ENCODE assay signal across 7 mouse cellular contexts in genomic region chr11:6406251-6407161, GRCm38 (mm10). TPM values are rescaled to one million over a fixed set of nuclear protein-coding genes. Genes with fewer than 3 reads are reported as not detected.
DNase-seq lines count a peak whose midpoint lies in the region; ATAC-seq and TF ChIP-seq lines count a peak whose summit lies in the region.

No protein-coding gene starts in this region.

- peaks cover 52% of the 10 kb centered on the region for H3K36me3 ChIP-seq in hindbrain, embryonic 13.5 days
- H3K36me3 ChIP-seq in limb, embryonic 13.5 days, result peaks cover 41% of the 10 kb centered on the region
- peaks cover 45% of the 10 kb centered on the region for H3K36me3 ChIP-seq in midbrain, postnatal 0 days (ENCODE audit: insufficient read depth, low read length)

- H3K4me1 ChIP-seq in hindbrain, embryonic 13.5 days (replicated peaks), result peaks cover 20% of the 10 kb centered on the region
- H3K4me1 ChIP-seq in limb, embryonic 13.5 days, result peaks cover 37% of the 10 kb centered on the region
- H3K4me1 ChIP-seq in midbrain, postnatal 0 days (ENCODE audit: insufficient read depth, low read length), result no peaks in the 10 kb centered on the region

- no peak for TF ChIP-seq CTCF in midbrain, postnatal 0 days (IDR thresholded peaks at IDR 0.05)

- peak; percentile 23 for ATAC-seq in hindbrain, embryonic 13.5 days (ENCODE audit: low FRiP score)
- ATAC-seq in limb, embryonic 13.5 days (ENCODE audit: low FRiP score, low read depth), result peak; percentile 75
- no peak for ATAC-seq in midbrain, postnatal 0 days (ENCODE audit: low FRiP score)

- peak overlapping the region; percentile 79 for H3K27ac ChIP-seq in hindbrain, embryonic 13.5 days
- peak overlapping the region; percentile 95 for H3K27ac ChIP-seq in limb, embryonic 13.5 days
- H3K27ac ChIP-seq in midbrain, postnatal 0 days (ENCODE audit: low read depth, low read length), result peak overlapping the region; percentile 65

- peak; percentile 85 to 92 for DNase-seq in adrenal gland, adult (ENCODE audit: inconsistent age in 2 of 2, low spot score in 1 of 2)
- peak; percentile 82 for DNase-seq in cerebellum, adult 9-10 months
- DNase-seq in gastrocnemius, adult 18-20 months (ENCODE audit: low spot score), result peak; percentile 87
- DNase-seq in midbrain, postnatal 0 days (ENCODE audit: low spot score), result peak; percentile 48
- peak; percentile 56 for DNase-seq in urinary bladder, postnatal 25 days (ENCODE audit: low spot score)

- H3K9me3 ChIP-seq in hindbrain, embryonic 13.5 days, result no peaks in the 10 kb centered on the region
- H3K9me3 ChIP-seq in limb, embryonic 13.5 days, result no peaks in the 10 kb centered on the region
- no peaks in the 10 kb centered on the region for H3K9me3 ChIP-seq in midbrain, postnatal 0 days (ENCODE audit: low read length)

- 0 out of 2 replicates have a peak overlapping the region, but pooled peaks have one; percentile 49 for H3K9ac ChIP-seq in hindbrain, embryonic 13.5 days
- peak overlapping the region; percentile 36; the same call in 1 of the 2 replicates for H3K9ac ChIP-seq in limb, embryonic 13.5 days
- peak overlapping the region; percentile 42; the same call in 1 of the 2 replicates for H3K9ac ChIP-seq in midbrain, postnatal 0 days (replicated peaks; ENCODE audit: low read length, poor library complexity, severe bottlenecking)

- 43% methylated on average over 14 of the region's 14 CpGs for WGBS in hindbrain, embryonic 13.5 days
- 22% methylated on average over 14 of the region's 14 CpGs for WGBS in limb, embryonic 13.5 days
- WGBS in midbrain, postnatal 0 days, result 44% methylated on average over 14 of the region's 14 CpGs

- no peaks in the 10 kb centered on the region for H3K27me3 ChIP-seq in hindbrain, embryonic 13.5 days
- no peaks in the 10 kb centered on the region for H3K27me3 ChIP-seq in limb, embryonic 13.5 days
- H3K27me3 ChIP-seq in midbrain, postnatal 0 days (ENCODE audit: insufficient read depth, low read length), result no peaks in the 10 kb centered on the region

- H3K4me2 ChIP-seq in hindbrain, embryonic 13.5 days, result no peak overlapping the region
- peak overlapping the region; percentile 42 for H3K4me2 ChIP-seq in limb, embryonic 13.5 days (replicated peaks)
- H3K4me2 ChIP-seq in midbrain, postnatal 0 days (ENCODE audit: low read depth, low read length, poor library complexity, severe bottlenecking), result no peak overlapping the region

- H3K4me3 ChIP-seq in hindbrain, embryonic 13.5 days, result no peak overlapping the region
- peak overlapping the region; percentile 2; the same call in 1 of the 2 replicates for H3K4me3 ChIP-seq in limb, embryonic 13.5 days
- no peak overlapping the region for H3K4me3 ChIP-seq in midbrain, postnatal 0 days (ENCODE audit: low read depth, low read length)

RNA-seq across cellular contexts. Expression of gene Ppia, which starts 8.7 kb away (rescaled TPM):
- total RNA-seq in gastrocnemius, adult 18-20 months (2021), result 100 to 1,000 TPM; 185 to 242 TPM
- 3,979 and 4,017 TPM in 2 replicates for polyA plus RNA-seq in hindbrain, embryonic 13.5 days (2015; fragmentation: Nextera tagmentation; extraction: Ambion mirVana)
- polyA plus RNA-seq in limb, embryonic 13.5 days (2015; fragmentation: Nextera tagmentation; extraction: Ambion mirVana), result 4,950 and 5,155 TPM in 2 replicates
- total RNA-seq in midbrain, postnatal 0 days (2014; rRNA removed), result 2,296 and 2,489 TPM in 2 replicates
- polyA plus RNA-seq in midbrain, postnatal 0 days (2015; fragmentation: Nextera tagmentation; extraction: Ambion mirVana), result 5,099 and 5,106 TPM in 2 replicates

RNA-seq across cellular contexts. Expression of gene Zmiz2, which starts 17.6 kb away (rescaled TPM):
- total RNA-seq in gastrocnemius, adult 18-20 months (2021), result 10 to 100 TPM; 49.3 to 51.1 TPM
- 29.2 and 31.9 TPM in 2 replicates for polyA plus RNA-seq in hindbrain, embryonic 13.5 days (2015; fragmentation: Nextera tagmentation; extraction: Ambion mirVana)
- polyA plus RNA-seq in limb, embryonic 13.5 days (2015; fragmentation: Nextera tagmentation; extraction: Ambion mirVana), result 10.1 and 10.3 TPM in 2 replicates
- 139 and 153 TPM in 2 replicates for total RNA-seq in midbrain, postnatal 0 days (2014; rRNA removed)
- polyA plus RNA-seq in midbrain, postnatal 0 days (2015; fragmentation: Nextera tagmentation; extraction: Ambion mirVana), result 33.7 and 36.0 TPM in 2 replicates

RNA-seq across cellular contexts. Expression of gene H2afv, which starts 37.7 kb away (rescaled TPM):
- total RNA-seq in gastrocnemius, adult 18-20 months (2021), result 10 to 100 TPM; 61.3 to 63.7 TPM
- polyA plus RNA-seq in hindbrain, embryonic 13.5 days (2015; fragmentation: Nextera tagmentation; extraction: Ambion mirVana), result 381 and 387 TPM in 2 replicates
- polyA plus RNA-seq in limb, embryonic 13.5 days (2015; fragmentation: Nextera tagmentation; extraction: Ambion mirVana), result 657 and 704 TPM in 2 replicates
- 46.2 and 57.2 TPM in 2 replicates for total RNA-seq in midbrain, postnatal 0 days (2014; rRNA removed)
- polyA plus RNA-seq in midbrain, postnatal 0 days (2015; fragmentation: Nextera tagmentation; extraction: Ambion mirVana), result 133 and 142 TPM in 2 replicates
